Mouse (Mus musculus) intestine, postnatal 0 days (tissue): ENCODE data around the gene Rab11fip5. TPM values are rescaled to one million over a fixed set of nuclear protein-coding genes. Genes with fewer than 3 reads are reported as not detected.

Experiments
- ATAC-seq: fragments of 200-750 bp; cut with Nextera tagmentation; 2 replicates; pipeline ENCODE4 v1.8.0; 2017; ENCODE audit warnings: mild to moderate bottlenecking, moderate TSS enrichment, moderate library complexity
- H3K27ac ChIP-seq: fragments of 300-500 bp; sonication (generic); 2 replicates; pipeline ENCODE4 v1.5.1; 2014; ENCODE audit warnings: mild to moderate bottlenecking, low read depth, low read length, moderate library complexity
- H3K27me3 ChIP-seq: fragments of 300-500 bp; sonication (generic); replicated peaks from 2 replicates; pipeline ENCODE4 v1.6.1; 2014; ENCODE audit warnings: low read length, mixed read lengths; ENCODE audit not compliant: control insufficient read depth, insufficient read depth
- H3K36me3 ChIP-seq: fragments of 300-500 bp; sonication (generic); 2 replicates; pipeline ENCODE4 v1.6.1; 2014; ENCODE audit warnings: mild to moderate bottlenecking, moderate library complexity; ENCODE audit not compliant: control insufficient read depth, insufficient read depth
- H3K4me1 ChIP-seq: fragments of 300-500 bp; sonication (generic); replicated peaks from 2 replicates; pipeline ENCODE4 v1.6.1; 2014; ENCODE audit warnings: antibody characterized with exemption, low read length, mixed read lengths; ENCODE audit not compliant: control insufficient read depth, insufficient read depth
- H3K4me2 ChIP-seq: fragments of 300-500 bp; sonication (generic); replicated peaks from 2 replicates; pipeline ENCODE4 v1.6.1; 2014; ENCODE audit warnings: low read depth, mild to moderate bottlenecking, moderate library complexity
- H3K4me3 ChIP-seq: fragments of 300-500 bp; sonication (generic); 2 replicates; pipeline ENCODE4 v1.5.1; 2014; ENCODE audit warnings: low read depth, low read length
- H3K9ac ChIP-seq: fragments of 300-500 bp; sonication (generic); 2 replicates; pipeline ENCODE4 v1.6.1; 2014; ENCODE audit warnings: mild to moderate bottlenecking, low read depth, low read length
- H3K9me3 ChIP-seq: fragments of 300-500 bp; sonication (generic); 2 replicates; pipeline ENCODE4 v1.6.1; 2016; ENCODE audit warnings: mixed run types; ENCODE audit not compliant: control insufficient read depth
- CTCF ChIP-seq: sonication (generic); IDR thresholded peaks from 2 replicates; pipeline ENCODE4 v1.5.1; 2016; ENCODE audit warnings: low read depth, mild to moderate bottlenecking, control low read depth, antibody characterized with exemption, moderate library complexity
- WGBS: fragments of 180-500 bp; shearing (Covaris S2); extraction: QIAGEN DNeasy Blood & Tissue Kit; methylation state at CpG from one replicate; pipeline ENCODE4 v1.1.7; 2014; 5-methylcytosine and 5-hydroxymethylcytosine counted together
- polyA plus RNA-seq: library from polyadenylated mRNA; unstranded; fragments of >200 nt; fragmentation: Nextera tagmentation; extraction: Ambion mirVana; gene quantifications from 2 replicates; pipeline ENCODE4 v1.2.1, GENCODE M21; 2015

The Rab11fip5 gene
- polyA plus RNA-seq, 1 experiment from 2014 or later = 30.5 TPM

DNA sequence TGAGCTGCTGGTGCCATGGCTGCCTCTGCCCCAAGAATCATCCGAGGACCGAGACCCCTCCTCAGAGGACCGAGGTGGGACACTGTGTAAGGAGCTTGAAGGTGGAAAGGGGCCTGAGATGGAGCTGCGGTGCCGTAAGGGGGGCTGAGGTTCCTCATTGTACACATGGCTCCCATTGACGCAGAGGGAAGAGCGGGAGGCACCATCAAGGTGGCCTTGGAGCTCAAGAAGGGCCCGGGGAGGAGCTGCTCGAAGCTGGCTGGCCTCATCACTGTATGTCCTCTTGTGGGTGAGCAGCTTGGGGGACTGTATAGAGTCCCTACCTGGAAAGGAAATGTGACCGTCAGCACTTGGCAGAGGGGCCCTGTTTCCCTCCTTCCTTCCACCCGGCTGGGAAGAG, 26.3 kb downstream of the Rab11fip5 start:
- Histone ChIP-seq H3K4me2 (no peak overlapping the region), H3K36me3 (peaks cover 31% of the 10 kb centered on the region; the same call in 1 of the 2 replicates), H3K27ac (no peak overlapping the region), H3K4me1 (no peaks in the 10 kb centered on the region), H3K4me3 (no peak overlapping the region), H3K9me3 (no peaks in the 10 kb centered on the region), H3K9ac (no peak overlapping the region), H3K27me3 (no peaks in the 10 kb centered on the region)
- 87% methylated on average over 11 of the region's 11 CpGs for WGBS
- no peak for ATAC-seq
- TF ChIP-seq CTCF = no peak

DNA sequence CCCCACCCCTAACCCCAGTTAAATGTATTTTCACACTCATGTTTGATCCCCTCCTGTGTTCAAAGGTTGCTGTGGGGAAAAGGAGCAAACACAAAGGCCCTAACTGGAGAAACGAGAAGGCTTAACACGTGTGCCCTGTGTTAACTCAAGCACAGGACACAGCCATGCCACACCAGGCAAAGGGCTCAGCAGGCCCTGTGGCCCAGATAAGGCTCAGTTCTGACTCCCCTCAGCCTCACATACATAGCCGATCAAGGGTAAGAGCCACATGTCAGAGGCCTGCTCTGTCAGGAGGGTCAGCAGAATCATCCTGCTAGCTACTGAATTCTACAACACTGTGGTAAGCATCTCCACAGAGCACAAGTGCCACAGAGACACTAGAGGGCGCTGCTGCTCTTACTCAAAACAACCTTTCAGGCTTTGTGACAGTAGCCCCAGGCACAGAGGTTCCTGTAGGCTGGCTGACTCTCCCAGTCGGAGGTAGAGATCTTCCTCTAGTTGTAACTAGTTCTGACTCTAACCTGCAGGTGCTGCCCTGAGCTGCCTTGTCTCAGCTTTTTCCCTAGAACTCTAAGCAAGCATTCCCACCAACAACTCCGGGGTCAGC, 28.3 kb downstream of the Rab11fip5 start:
- ATAC-seq = peak; percentile 65
- H3K36me3 ChIP-seq = peaks cover 45% of the 10 kb centered on the region; the same call in 1 of the 2 replicates
- no peak overlapping the region for H3K4me2 ChIP-seq
- no peak overlapping the region for H3K4me3 ChIP-seq
- H3K4me1 ChIP-seq = no peaks in the 10 kb centered on the region
- H3K27ac ChIP-seq = no peak overlapping the region
- H3K27me3 ChIP-seq = no peaks in the 10 kb centered on the region
- H3K9me3 ChIP-seq = no peaks in the 10 kb centered on the region
- TF ChIP-seq CTCF = peak; percentile 96
- H3K9ac ChIP-seq = no peak overlapping the region
- WGBS = 41% methylated on average over 6 of the region's 6 CpGs

DNA sequence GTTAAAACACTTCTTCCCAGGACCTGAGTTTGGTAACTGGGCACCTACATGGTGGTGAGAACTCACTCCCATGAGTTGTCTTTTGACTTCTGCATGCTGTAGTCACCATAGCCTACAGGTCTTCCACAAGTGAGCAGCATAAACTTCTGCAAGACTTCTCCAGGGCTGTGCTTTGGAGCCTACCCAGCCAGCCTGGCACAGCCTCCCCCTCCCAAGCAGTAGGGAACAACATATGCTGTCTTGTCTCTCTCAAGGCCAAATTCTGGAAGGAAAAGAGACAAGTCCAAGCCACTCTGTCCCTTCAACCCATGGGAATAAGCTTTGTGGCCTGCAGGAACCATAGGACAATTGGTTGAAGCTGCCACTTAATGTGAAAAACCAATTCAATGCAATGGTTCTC, 29.5 kb downstream of the Rab11fip5 start:
- Histone ChIP-seq H3K4me2 (no peak overlapping the region), H3K36me3 (peaks cover 51% of the 10 kb centered on the region), H3K9ac (no peak overlapping the region), H3K27ac (no peak overlapping the region), H3K9me3 (no peaks in the 10 kb centered on the region), H3K4me3 (no peak overlapping the region), H3K27me3 (no peaks in the 10 kb centered on the region), H3K4me1 (no peaks in the 10 kb centered on the region)
- no peak for ATAC-seq
- TF ChIP-seq CTCF = no peak

DNA sequence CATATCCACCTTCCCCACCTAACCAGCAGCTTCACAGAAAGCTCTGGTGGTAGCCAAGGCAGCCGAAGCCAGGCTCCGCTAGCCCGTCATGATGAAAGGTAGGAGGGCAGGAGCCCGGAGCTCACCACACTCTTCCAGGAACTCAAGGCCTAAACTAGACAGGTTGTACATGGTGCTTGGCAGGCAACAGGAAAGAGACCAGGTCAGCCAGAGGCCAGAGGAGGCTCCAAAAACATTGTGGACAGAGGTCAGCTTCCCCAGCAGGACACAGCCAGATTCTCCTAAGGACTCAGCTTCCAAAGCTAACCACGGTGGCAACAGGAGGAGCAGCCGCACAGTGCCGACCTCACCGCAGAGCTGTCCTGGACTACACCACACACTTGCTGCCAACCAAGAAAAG, 31.4 kb downstream of the Rab11fip5 start:
- H3K27me3 ChIP-seq = no peaks in the 10 kb centered on the region

DNA sequence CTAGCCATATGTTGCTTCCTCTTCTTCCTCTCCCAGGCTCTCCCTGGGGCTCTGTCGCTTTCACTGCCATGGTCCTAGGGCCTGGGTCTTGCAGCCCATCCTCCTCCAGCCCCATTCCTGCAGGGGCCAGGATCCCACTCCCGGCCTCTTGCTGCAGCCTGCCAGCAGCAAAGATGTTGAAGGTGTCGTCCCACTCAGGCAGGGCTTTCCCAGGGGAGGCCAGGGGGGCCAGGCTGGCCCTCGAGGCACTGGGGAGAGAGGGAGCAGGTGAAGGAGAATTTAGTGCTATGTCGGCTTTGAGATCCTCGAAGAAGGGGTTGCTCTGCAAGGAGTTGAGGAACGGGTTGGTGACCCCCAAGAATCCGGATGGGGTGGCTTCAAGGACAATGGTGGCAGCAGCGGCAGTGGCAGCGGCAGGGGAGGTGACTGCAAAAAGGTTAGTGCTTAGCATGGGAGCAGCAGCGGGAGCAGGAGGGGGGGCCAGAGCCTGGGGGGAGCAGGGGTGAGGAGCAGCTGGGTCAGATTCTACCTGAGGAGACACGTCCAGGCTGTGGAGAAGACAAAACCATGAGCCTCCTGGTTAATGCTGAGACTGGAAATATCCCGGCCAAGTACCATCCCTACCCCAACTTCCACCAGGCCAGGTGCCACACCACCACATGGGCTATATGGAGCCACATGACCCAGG, 32.5 kb downstream of the Rab11fip5 start:
- 75% methylated on average over 13 of the region's 13 CpGs for WGBS
- Histone ChIP-seq H3K9me3 (no peaks in the 10 kb centered on the region), H3K4me2 (no peak overlapping the region), H3K27ac (no peak overlapping the region), H3K27me3 (no peaks in the 10 kb centered on the region), H3K36me3 (peaks cover 39% of the 10 kb centered on the region), H3K4me3 (no peak overlapping the region), H3K4me1 (no peaks in the 10 kb centered on the region), H3K9ac (no peak overlapping the region)
- ATAC-seq = no peak
- TF ChIP-seq CTCF = no peak

More for the DNA sequence above, 31.4 kb downstream of the Rab11fip5 start:
- H3K36me3 ChIP-seq = peaks cover 41% of the 10 kb centered on the region
- H3K9me3 ChIP-seq = no peaks in the 10 kb centered on the region
- no peak overlapping the region for H3K4me3 ChIP-seq
- H3K4me1 ChIP-seq = no peaks in the 10 kb centered on the region
- no peak overlapping the region for H3K4me2 ChIP-seq
- 88% methylated on average over 8 of the region's 8 CpGs for WGBS
- ATAC-seq = no peak
- no peak for TF ChIP-seq CTCF
- H3K27ac ChIP-seq = no peak overlapping the region
- no peak overlapping the region for H3K9ac ChIP-seq

DNA sequence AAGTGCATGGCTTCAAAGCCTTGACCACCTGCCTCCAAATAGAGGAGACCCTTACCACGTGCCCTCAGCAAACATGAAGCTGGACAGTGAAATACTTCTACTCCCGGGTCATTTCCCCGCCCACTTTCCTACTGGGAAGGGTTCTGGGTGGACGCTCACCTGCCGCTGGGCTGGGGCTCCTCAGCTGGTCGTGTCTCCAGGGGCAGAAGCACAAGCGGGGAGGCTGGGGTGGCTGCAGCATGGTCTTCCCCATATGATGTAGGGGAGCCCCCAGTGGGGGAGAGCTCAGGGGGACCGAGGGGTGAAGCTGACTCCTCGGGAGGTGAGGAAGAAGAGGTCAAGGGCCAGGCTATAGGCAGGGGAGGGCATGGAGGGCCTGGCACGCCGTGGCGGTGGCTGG, 34.2 kb downstream of the Rab11fip5 start:
- no peaks in the 10 kb centered on the region for H3K9me3 ChIP-seq
- TF ChIP-seq CTCF = no peak
- H3K27me3 ChIP-seq = no peaks in the 10 kb centered on the region
- H3K4me2 ChIP-seq = no peak overlapping the region
- H3K9ac ChIP-seq = no peak overlapping the region
- no peak overlapping the region for H3K27ac ChIP-seq
- peaks cover 46% of the 10 kb centered on the region for H3K36me3 ChIP-seq
- H3K4me1 ChIP-seq = no peaks in the 10 kb centered on the region
- 73% methylated on average over 12 of the region's 12 CpGs for WGBS
- no peak overlapping the region for H3K4me3 ChIP-seq
- no peak for ATAC-seq
